Mouse (Mus musculus) heart, postnatal 0 days (tissue): ENCODE data around the gene Kdm2b. TPM values are rescaled to one million over a fixed set of nuclear protein-coding genes. Genes with fewer than 3 reads are reported as not detected.

ENCODE experiments used
- ATAC-seq: fragments of 200-750 bp; cut with Nextera tagmentation; 2 replicates; pipeline ENCODE4 v1.8.0; 2017; ENCODE audit warnings: low read depth, moderate number of reproducible peaks, moderate library complexity; ENCODE audit not compliant: insufficient read depth
- DNase-seq: peaks from one replicate; pipeline ENCODE4 v3.0.0-alpha.2; 2016; ENCODE audit warnings: low spot score
- H3K27ac ChIP-seq: fragments of 300-500 bp; sonication (generic); 2 replicates; pipeline ENCODE4 v1.5.1; 2014; ENCODE audit warnings: low read depth, mild to moderate bottlenecking
- H3K27me3 ChIP-seq: fragments of 300-500 bp; sonication (generic); 2 replicates; pipeline ENCODE4 v1.6.1; 2014; ENCODE audit warnings: low read length, mixed read lengths; ENCODE audit not compliant: control insufficient read depth, insufficient read depth
- H3K36me3 ChIP-seq: fragments of 300-500 bp; sonication (generic); replicated peaks from 2 replicates; pipeline ENCODE4 v1.6.1; 2014; ENCODE audit warnings: low read length, mixed read lengths; ENCODE audit not compliant: control insufficient read depth, insufficient read depth
- H3K4me1 ChIP-seq: fragments of 300-500 bp; sonication (generic); 2 replicates; pipeline ENCODE4 v1.6.1; 2014; ENCODE audit warnings: antibody characterized with exemption; ENCODE audit not compliant: control insufficient read depth, insufficient read depth
- H3K4me2 ChIP-seq: fragments of 300-500 bp; sonication (generic); 2 replicates; pipeline ENCODE4 v1.6.1; 2014; ENCODE audit warnings: low read depth, mild to moderate bottlenecking, low read length, moderate library complexity
- H3K4me3 ChIP-seq: fragments of 300-500 bp; sonication (generic); 2 replicates; pipeline ENCODE4 v1.5.1; 2014; ENCODE audit warnings: low read depth, low read length
- H3K9ac ChIP-seq: fragments of 300-500 bp; sonication (generic); replicated peaks from 2 replicates; pipeline ENCODE4 v1.6.1; 2014; ENCODE audit warnings: low read depth, low read length, mixed read lengths
- H3K9me3 ChIP-seq: fragments of 300-500 bp; sonication (generic); replicated peaks from 2 replicates; pipeline ENCODE4 v1.6.1; 2016; ENCODE audit warnings: low read length; ENCODE audit not compliant: control insufficient read depth
- CTCF ChIP-seq: IDR thresholded peaks from 2 replicates; pipeline ENCODE4 v1.5.1; 2016; ENCODE audit warnings: antibody characterized with exemption, control low read depth, low read depth
- EP300 ChIP-seq: IDR thresholded peaks from 2 replicates; pipeline ENCODE4 v1.6.1; 2016; ENCODE audit warnings: antibody characterized with exemption, low read depth
- WGBS: fragments of 180-500 bp; shearing (Covaris S2); extraction: QIAGEN DNeasy Blood & Tissue Kit; methylation state at CpG from one replicate; pipeline ENCODE4 v1.1.7; 2014; 5-methylcytosine and 5-hydroxymethylcytosine counted together
- polyA plus RNA-seq: library from polyadenylated mRNA; unstranded; fragments of >200 nt; fragmentation: Nextera tagmentation; extraction: Ambion mirVana; gene quantifications from 2 replicates; pipeline ENCODE4 v1.2.1, GENCODE M21; 2015
- total RNA-seq: library from RNA; depleted of rRNA; stranded (reverse); fragments of >200 nt; gene quantifications from 2 replicates; pipeline ENCODE4 v1.2.3, GENCODE M21; 2014; ENCODE audit warnings: low replicate concordance; rRNA removed

Kdm2b gene
- total and polyA plus RNA-seq, 2 experiments from 2014 or later = 14.7 to 29.3 TPM

GRCm38 (mm10) chr5:122824450-122824849, 165.2 kb downstream of the Kdm2b start:
- no peak for TF ChIP-seq CTCF
- TF ChIP-seq EP300 = no peak
- no peaks in the 10 kb centered on the region for H3K9me3 ChIP-seq
- H3K36me3 ChIP-seq = peaks cover 2% of the 10 kb centered on the region
- no peak overlapping the region for H3K4me2 ChIP-seq
- no peak overlapping the region for H3K4me3 ChIP-seq
- H3K9ac ChIP-seq = no peak overlapping the region
- no peak overlapping the region for H3K27ac ChIP-seq
- peaks cover 7% of the 10 kb centered on the region for H3K4me1 ChIP-seq
- DNase-seq (no peak), ATAC-seq (no peak)
- no peaks in the 10 kb centered on the region for H3K27me3 ChIP-seq
- 58% methylated on average over 6 of the region's 6 CpGs for WGBS

GRCm38 (mm10) chr5:122823976-122824375, 165.6 kb downstream of the Kdm2b start:
- H3K4me2 ChIP-seq = no peak overlapping the region
- no peak overlapping the region for H3K4me3 ChIP-seq
- H3K9ac ChIP-seq = no peak overlapping the region
- WGBS = 77% methylated on average over 1 of the region's 1 CpGs
- H3K36me3 ChIP-seq = peaks cover 5% of the 10 kb centered on the region
- no peaks in the 10 kb centered on the region for H3K9me3 ChIP-seq
- H3K4me1 ChIP-seq = peaks cover 7% of the 10 kb centered on the region
- DNase-seq (no peak), ATAC-seq (no peak)
- H3K27ac ChIP-seq = no peak overlapping the region
- H3K27me3 ChIP-seq = no peaks in the 10 kb centered on the region
- TF ChIP-seq CTCF = no peak
- no peak for TF ChIP-seq EP300

GRCm38 (mm10) chr5:122822441-122822840, 167.2 kb downstream of the Kdm2b start:
- no peaks in the 10 kb centered on the region for H3K27me3 ChIP-seq
- H3K36me3 ChIP-seq = peaks cover 20% of the 10 kb centered on the region
- no peak overlapping the region for H3K9ac ChIP-seq
- ATAC-seq (no peak), DNase-seq (no peak)
- WGBS = 81% methylated on average over 4 of the region's 4 CpGs
- TF ChIP-seq EP300 (no peak), CTCF (no peak)
- no peak overlapping the region for H3K4me3 ChIP-seq
- H3K9me3 ChIP-seq = no peaks in the 10 kb centered on the region
- no peak overlapping the region for H3K4me2 ChIP-seq
- peaks cover 7% of the 10 kb centered on the region for H3K4me1 ChIP-seq
- H3K27ac ChIP-seq = no peak overlapping the region

- H3K9ac ChIP-seq = 0 out of 2 replicates have a peak overlapping the region, but pooled peaks have one; percentile 40
- peak overlapping the region; percentile 81 for H3K4me3 ChIP-seq
- TF ChIP-seq CTCF (no peak), EP300 (no peak)
- H3K36me3 ChIP-seq = peaks cover 29% of the 10 kb centered on the region
- ATAC-seq (peak; percentile 22), DNase-seq (no peak)
- peak overlapping the region; percentile 97 for H3K27ac ChIP-seq
- H3K4me2 ChIP-seq = peak overlapping the region; percentile 67
- WGBS = under 1% methylated on average over 10 of the region's 10 CpGs
- no peaks in the 10 kb centered on the region for H3K27me3 ChIP-seq
- peaks cover 7% of the 10 kb centered on the region for H3K4me1 ChIP-seq
- no peaks in the 10 kb centered on the region for H3K9me3 ChIP-seq
Observed at GRCm38 (mm10) chr5:122821524-122821885, 168.1 kb downstream of the Kdm2b start.

- peaks cover 34% of the 10 kb centered on the region for H3K36me3 ChIP-seq
- 0% methylated on average over 55 of the region's 55 CpGs for WGBS
- peaks cover 7% of the 10 kb centered on the region for H3K4me1 ChIP-seq
- H3K9ac ChIP-seq = peak within 1 kb of the TSS; percentile 76
- peak within 1 kb of the TSS; percentile 81 for H3K4me3 ChIP-seq
- H3K9me3 ChIP-seq = no peaks in the 10 kb centered on the region
- no peaks in the 10 kb centered on the region for H3K27me3 ChIP-seq
- DNase-seq = peak; percentile 97
- H3K27ac ChIP-seq = peak within 1 kb of the TSS; percentile 97
- TF ChIP-seq EP300 = 0 out of 2 replicates have a peak, but pooled peaks have one; percentile 57
- no peak for TF ChIP-seq CTCF
- peak; percentile 99 for ATAC-seq
- H3K4me2 ChIP-seq = peak within 1 kb of the TSS; percentile 67
Observed at GRCm38 (mm10) chr5:122820777-122821523, 168.7 kb downstream of the Kdm2b start, which contains the start of gene Anapc5. Anapc5 (minus strand) TSS chr5:122821339.

Other genes starting within 250 kb of the Kdm2b start
- gene Camkk2, start 210.4 kb downstream of the Kdm2b start, total RNA-seq = 9.3 and 24.0 TPM in 2 replicates
- gene Camkk2, start 210.4 kb downstream of the Kdm2b start, polyA plus RNA-seq = 11.7 and 13.0 TPM in 2 replicates
- 380 and 418 TPM in 2 replicates for gene Anapc5, start 168.5 kb downstream of the Kdm2b start, total RNA-seq
- 195 and 213 TPM in 2 replicates for gene Anapc5, start 168.5 kb downstream of the Kdm2b start, polyA plus RNA-seq
- 20.2 and 23.4 TPM in 2 replicates for gene Rnf34, start 139.8 kb downstream of the Kdm2b start, total RNA-seq
- gene Rnf34, start 139.8 kb downstream of the Kdm2b start, polyA plus RNA-seq = 24.9 and 28.4 TPM in 2 replicates
- 23.9 and 43.4 TPM in 2 replicates for gene Orai1, start 25.3 kb upstream of the Kdm2b start, total RNA-seq
- gene Orai1, start 25.3 kb upstream of the Kdm2b start, polyA plus RNA-seq = 18.7 and 21.2 TPM in 2 replicates
- gene Morn3, start 57.2 kb upstream of the Kdm2b start, total RNA-seq = not detected in 2 replicates
- 0.36 TPM in 1 of 2 replicates, not detected in the other for gene Morn3, start 57.2 kb upstream of the Kdm2b start, polyA plus RNA-seq
- 6.5 and 8.7 TPM in 2 replicates for gene Tmem120b, start 78.6 kb upstream of the Kdm2b start, total RNA-seq
- 10.7 and 11.1 TPM in 2 replicates for gene Tmem120b, start 78.6 kb upstream of the Kdm2b start, polyA plus RNA-seq
- gene Rhof, start 142.9 kb upstream of the Kdm2b start, total RNA-seq = 1.4 and 2.1 TPM in 2 replicates
- gene Rhof, start 142.9 kb upstream of the Kdm2b start, polyA plus RNA-seq = 0.71 and 1.1 TPM in 2 replicates
- gene Setd1b, start 152.4 kb upstream of the Kdm2b start, total RNA-seq = 5.5 and 6.1 TPM in 2 replicates
- 4.9 and 5.1 TPM in 2 replicates for gene Setd1b, start 152.4 kb upstream of the Kdm2b start, polyA plus RNA-seq
- 11.2 and 19.5 TPM in 2 replicates for gene Psmd9, start 179.6 kb upstream of the Kdm2b start, total RNA-seq
- 54.0 and 54.9 TPM in 2 replicates for gene Psmd9, start 179.6 kb upstream of the Kdm2b start, polyA plus RNA-seq
- 0.43 and 0.92 TPM in 2 replicates for gene Hpd, start 192.9 kb upstream of the Kdm2b start, total RNA-seq
- not detected in 2 replicates for gene Hpd, start 192.9 kb upstream of the Kdm2b start, polyA plus RNA-seq